Mouse (Mus musculus): ENCODE measurements around the gene Gmcl1. TPM values are rescaled to one million over a fixed set of nuclear protein-coding genes. Genes with fewer than 3 reads are reported as not detected.

Gene Gmcl1
- total RNA-seq, 2 experiments from 2014 or later, result 4.7 to 5.7 TPM

- no peak for DNase-seq (ENCODE audit: low spot score)
- intact Hi-C loops (cut with DNase I), result no loop called here
These were observed 7.5 kb upstream of the Gmcl1 start for GRCm38 (mm10) chr6:86740652-86741051.

GRCm38 (mm10) chr6:86736830-86737229, 3.6 kb upstream of the Gmcl1 start:
- intact Hi-C loops (cut with DNase I), result no loop called here
- no peak for DNase-seq (ENCODE audit: low spot score)

- DNase-seq (ENCODE audit: low spot score), result no peak
- intact Hi-C loops (cut with DNase I), result no loop called here
These were observed 3.1 kb upstream of the Gmcl1 start for GRCm38 (mm10) chr6:86736313-86736712.

- intact Hi-C loops (cut with DNase I), result loop anchor here (5.0 kb wide), 1 partner anchor 50 kb away; the partner anchor contains the start of gene Snrnp27
- DNase-seq (ENCODE audit: low spot score), result peak; percentile 7
These were observed 658 bp downstream of the Gmcl1 start for GRCm38 (mm10) chr6:86732276-86733173.

GRCm38 (mm10) chr6:86728711-86729110, 4.5 kb downstream of the Gmcl1 start:
- intact Hi-C loops (cut with DNase I), result no loop called here
- no peak for DNase-seq (ENCODE audit: low spot score)

GRCm38 (mm10) chr6:86721977-86722376, 11.2 kb downstream of the Gmcl1 start:
- intact Hi-C loops (cut with DNase I), result no loop called here
- no peak for DNase-seq (ENCODE audit: low spot score)

GRCm38 (mm10) chr6:86708072-86708774, 25.0 kb downstream of the Gmcl1 start:
- intact Hi-C loops (cut with DNase I), result no loop called here
- DNase-seq (ENCODE audit: low spot score), result no peak

GRCm38 (mm10) chr6:86702577-86702976, 30.6 kb downstream of the Gmcl1 start:
- DNase-seq (ENCODE audit: low spot score), result no peak
- intact Hi-C loops (cut with DNase I), result no loop called here

GRCm38 (mm10) chr6:86697903-86698302, 35.3 kb downstream of the Gmcl1 start:
- DNase-seq (ENCODE audit: low spot score), result no peak
- intact Hi-C loops (cut with DNase I), result no loop called here

- intact Hi-C loops (cut with DNase I), result no loop called here
- no peak for DNase-seq (ENCODE audit: low spot score)
These were observed 37.0 kb downstream of the Gmcl1 start for GRCm38 (mm10) chr6:86696213-86696612.

- intact Hi-C loops (cut with DNase I), result no loop called here
- no peak for DNase-seq (ENCODE audit: low spot score)
These were observed 38.7 kb downstream of the Gmcl1 start for GRCm38 (mm10) chr6:86694465-86694864.

GRCm38 (mm10) chr6:86689671-86690070, 43.5 kb downstream of the Gmcl1 start:
- no peak for DNase-seq (ENCODE audit: low spot score)
- intact Hi-C loops (cut with DNase I), result no loop called here

- intact Hi-C loops (cut with DNase I), result no loop called here
These were observed 46.2 kb downstream of the Gmcl1 start for GRCm38 (mm10) chr6:86686971-86687370.

GRCm38 (mm10) chr6:86684655-86685011, 48.5 kb downstream of the Gmcl1 start:
- intact Hi-C loops (cut with DNase I), result loop anchor here (5.0 kb wide), 1 partner anchor 48 kb away; the partner anchor contains the start of gene Gmcl1
- no peak for DNase-seq (ENCODE audit: low spot score)

More at GRCm38 (mm10) chr6:86686971-86687370, 46.2 kb downstream of the Gmcl1 start:
- no peak for DNase-seq (ENCODE audit: low spot score)

GRCm38 (mm10) chr6:86683872-86684654, 49.1 kb downstream of the Gmcl1 start, which contains the start of gene Snrnp27:
Gene Snrnp27, minus strand, starts transcription at chr6:86684522.
- intact Hi-C loops (cut with DNase I), result loop anchor here (5.0 kb wide), 1 partner anchor 48 kb away; the partner anchor contains the start of gene Gmcl1
- DNase-seq (ENCODE audit: low spot score), result peak; percentile 81

GRCm38 (mm10) chr6:86681289-86681688, 51.9 kb downstream of the Gmcl1 start:
- intact Hi-C loops (cut with DNase I), result loop anchor here (5.0 kb wide), 1 partner anchor 51 kb away; the partner anchor contains the start of gene Gmcl1
- no peak for DNase-seq (ENCODE audit: low spot score)

GRCm38 (mm10) chr6:86678341-86678740, 54.8 kb downstream of the Gmcl1 start:
- no peak for DNase-seq (ENCODE audit: low spot score)
- intact Hi-C loops (cut with DNase I), result loop anchor here (10.0 kb wide), 1 partner anchor 244 kb away; the partner anchor contains the start of gene C87436

GRCm38 (mm10) chr6:86670873-86671272, 62.3 kb downstream of the Gmcl1 start:
- no peak for DNase-seq (ENCODE audit: low spot score)
- intact Hi-C loops (cut with DNase I), result loop anchor here (1.0 to 10.0 kb wide), 4 partner anchors 72 to 236 kb away; partner anchors contain the start of gene C87436

GRCm38 (mm10) chr6:86669240-86669727, 63.9 kb downstream of the Gmcl1 start:
- DNase-seq (ENCODE audit: low spot score), result peak; percentile 100
- intact Hi-C loops (cut with DNase I), result no loop called here
